Mouse (Mus musculus) heart, embryonic 13.5 days (tissue): ENCODE data around the gene Hs3st1. TPM values are rescaled to one million over a fixed set of nuclear protein-coding genes. Genes with fewer than 3 reads are reported as not detected.
A peak's percentile ranks its signal among the peaks of the same experiment; 100 is the strongest.

Source experiments
- ATAC-seq: fragments of 200-750 bp; cut with Nextera tagmentation; 2 replicates; pipeline ENCODE4 v1.8.0; 2017; ENCODE audit warnings: moderate TSS enrichment; ENCODE audit not compliant: insufficient number of reproducible peaks, low FRiP score, low TSS enrichment; ENCODE audit errors: extremely low read depth
- H3K27ac ChIP-seq: fragments of 300-500 bp; sonication (generic); replicated peaks from 2 replicates; pipeline ENCODE4 v1.5.1; 2015; ENCODE audit warnings: moderate library complexity, mild to moderate bottlenecking, inconsistent platforms
- H3K27me3 ChIP-seq: fragments of 300-500 bp; sonication (generic); replicated peaks from 2 replicates; pipeline ENCODE4 v1.6.1; 2015; ENCODE audit warnings: mild to moderate bottlenecking, inconsistent platforms
- H3K36me3 ChIP-seq: fragments of 300-500 bp; sonication (generic); 2 replicates; pipeline ENCODE4 v1.6.1; 2015; ENCODE audit warnings: mild to moderate bottlenecking, inconsistent platforms
- H3K4me1 ChIP-seq: fragments of 300-500 bp; sonication (generic); 2 replicates; pipeline ENCODE4 v1.6.1; 2015; ENCODE audit warnings: inconsistent platforms
- H3K4me2 ChIP-seq: fragments of 300-500 bp; sonication (generic); 2 replicates; pipeline ENCODE4 v1.6.1; 2015; ENCODE audit warnings: inconsistent platforms, mild to moderate bottlenecking, moderate library complexity
- H3K4me3 ChIP-seq: fragments of 300-500 bp; sonication (generic); 2 replicates; pipeline ENCODE4 v1.5.1; 2015; ENCODE audit warnings: moderate library complexity, mild to moderate bottlenecking, inconsistent platforms
- H3K9ac ChIP-seq: fragments of 300-500 bp; sonication (generic); 2 replicates; pipeline ENCODE4 v1.6.1; 2015; ENCODE audit warnings: inconsistent platforms, mild to moderate bottlenecking, moderate library complexity
- H3K9me3 ChIP-seq: fragments of 300-500 bp; sonication (generic); 2 replicates; pipeline ENCODE4 v1.6.1; 2016; ENCODE audit warnings: inconsistent platforms
- WGBS: fragments of 180-500 bp; shearing (Covaris S2); methylation state at CpG from one replicate; pipeline ENCODE4 v1.1.7; 2015; ENCODE audit warnings: mixed read lengths; 5-methylcytosine and 5-hydroxymethylcytosine counted together
- polyA plus RNA-seq: library from polyadenylated mRNA; unstranded; fragments of >200 nt; fragmentation: Nextera tagmentation; extraction: Ambion mirVana; gene quantifications from 2 replicates; pipeline ENCODE4 v1.2.1, GENCODE M21; 2015

Gene Hs3st1
- polyA plus RNA-seq, 1 experiment from 2014 or later = 7.5 TPM

DNA sequence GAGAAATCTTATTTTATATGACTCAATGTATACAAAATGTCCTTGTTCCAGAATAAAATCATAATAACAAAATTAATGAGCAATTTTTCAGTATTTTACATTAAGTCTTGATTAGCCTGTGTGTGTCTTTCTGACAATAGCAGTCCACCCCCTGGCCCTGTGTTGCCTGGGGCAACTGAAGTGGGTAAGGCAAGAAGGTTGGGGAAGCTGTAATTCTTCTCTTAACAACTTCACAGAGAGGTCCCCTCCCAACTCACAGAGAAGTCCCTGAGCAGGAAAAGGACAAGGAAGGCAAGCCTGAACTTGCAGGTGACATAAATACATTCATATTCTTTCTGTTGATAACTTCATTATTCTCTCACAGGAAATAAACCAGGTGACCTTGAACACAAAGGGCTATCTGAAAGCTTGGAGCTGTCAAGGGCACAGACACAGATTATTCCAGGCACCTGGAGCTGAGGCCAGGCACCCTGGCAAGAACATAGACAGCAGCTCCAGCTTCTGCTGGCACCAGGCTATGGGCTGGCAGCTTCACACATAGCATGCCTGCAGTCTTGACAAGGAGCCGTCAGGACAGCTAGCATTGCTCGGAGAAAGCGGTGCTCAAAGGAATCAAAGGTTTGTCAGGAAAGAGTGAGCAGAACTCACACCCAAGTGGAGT, 134.9 kb downstream of the Hs3st1 start:
- Histone ChIP-seq H3K4me3 (no peak overlapping the region), H3K27ac (peak overlapping the region; percentile 39; the same call in 1 of the 2 replicates), H3K27me3 (no peaks in the 10 kb centered on the region), H3K9me3 (no peaks in the 10 kb centered on the region), H3K4me2 (no peak overlapping the region), H3K36me3 (no peaks in the 10 kb centered on the region), H3K4me1 (peaks cover 25% of the 10 kb centered on the region), H3K9ac (no peak overlapping the region)
- 42% methylated on average over 3 of the region's 3 CpGs for WGBS
- no peak for ATAC-seq

DNA sequence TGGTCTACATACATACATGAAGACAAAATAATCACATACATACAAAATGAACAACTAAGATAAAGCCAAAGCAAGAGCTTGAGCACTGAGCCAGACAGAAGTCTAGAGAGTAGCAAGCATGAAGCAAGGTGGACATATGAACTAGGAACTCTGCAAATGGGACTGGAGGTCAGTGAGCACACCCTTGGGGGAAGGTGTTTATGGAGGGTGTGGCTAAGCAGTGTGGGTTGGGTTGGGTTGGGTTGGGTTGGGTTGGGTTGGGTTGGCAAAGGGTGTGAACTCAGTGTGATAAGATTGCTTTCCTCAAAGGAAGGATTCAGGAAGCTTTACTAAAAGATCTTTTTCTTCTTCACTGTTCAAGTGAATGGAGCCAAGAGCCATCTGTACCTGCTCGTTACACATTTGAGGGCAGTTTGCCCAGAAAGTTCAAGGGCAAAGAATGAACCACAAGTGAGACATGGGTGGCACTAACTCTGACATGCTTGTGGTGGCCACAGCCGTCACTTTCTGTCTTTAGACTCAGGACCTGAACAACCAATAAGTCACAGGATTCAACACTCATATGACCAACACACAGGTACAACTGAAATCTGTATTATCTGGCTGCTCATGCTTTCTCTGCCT, 137.8 kb downstream of the Hs3st1 start:
- Histone ChIP-seq H3K27me3 (no peaks in the 10 kb centered on the region), H3K36me3 (peaks cover 9% of the 10 kb centered on the region; the same call in 1 of the 2 replicates), H3K4me2 (no peak overlapping the region), H3K4me1 (peaks cover 8% of the 10 kb centered on the region), H3K9ac (no peak overlapping the region), H3K4me3 (no peak overlapping the region), H3K9me3 (no peaks in the 10 kb centered on the region), H3K27ac (no peak overlapping the region)
- WGBS = 74% methylated on average over 2 of the region's 2 CpGs
- ATAC-seq = no peak

DNA sequence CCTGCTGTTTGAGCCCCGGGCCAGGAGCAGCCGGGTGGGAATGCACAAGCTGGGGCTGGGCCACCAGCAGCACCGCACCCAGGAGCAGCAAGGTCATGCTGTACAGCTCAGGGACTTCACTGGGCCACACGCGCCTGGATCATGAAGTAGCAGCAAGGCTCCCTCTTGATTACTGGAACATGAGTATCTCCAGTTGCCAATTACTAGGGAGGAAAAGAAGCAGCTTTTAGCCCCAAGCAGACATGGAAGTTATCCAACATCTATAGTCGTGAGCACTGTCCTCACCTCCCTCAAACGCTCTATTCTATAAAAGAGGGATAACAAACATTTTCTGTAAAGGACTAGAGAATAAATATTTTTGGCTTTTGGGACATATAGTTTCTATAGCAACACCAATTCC, 140.1 kb downstream of the Hs3st1 start:
- Histone ChIP-seq H3K36me3 (peaks cover 9% of the 10 kb centered on the region; the same call in 1 of the 2 replicates), H3K4me3 (no peak overlapping the region), H3K4me1 (peaks cover 1% of the 10 kb centered on the region), H3K9ac (no peak overlapping the region), H3K27ac (no peak overlapping the region), H3K4me2 (no peak overlapping the region), H3K9me3 (no peaks in the 10 kb centered on the region), H3K27me3 (no peaks in the 10 kb centered on the region)
- no peak for ATAC-seq
- 81% methylated on average over 7 of the region's 7 CpGs for WGBS

DNA sequence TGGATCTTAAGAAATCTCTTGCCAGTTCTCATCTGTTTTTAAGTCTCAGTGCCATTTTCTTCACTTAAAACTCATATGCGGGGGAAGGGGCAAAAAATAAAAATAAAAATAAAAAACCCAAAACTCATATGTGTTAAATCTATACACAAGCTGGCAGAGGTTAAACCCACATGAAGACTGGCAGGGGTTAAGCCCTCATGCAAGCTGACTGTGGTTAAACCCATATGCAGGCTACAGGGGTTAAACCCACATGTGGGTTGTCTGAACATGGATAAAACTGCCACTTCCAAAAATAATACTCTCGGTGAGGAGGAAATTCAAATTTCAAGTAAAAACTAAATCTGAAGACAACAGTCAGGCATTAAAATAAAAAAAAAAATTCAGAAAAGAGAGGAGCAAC, 141.7 kb downstream of the Hs3st1 start:
- Histone ChIP-seq H3K9ac (no peak overlapping the region), H3K4me2 (no peak overlapping the region), H3K27ac (no peak overlapping the region), H3K4me3 (no peak overlapping the region), H3K9me3 (no peaks in the 10 kb centered on the region), H3K27me3 (no peaks in the 10 kb centered on the region), H3K4me1 (no peaks in the 10 kb centered on the region), H3K36me3 (peaks cover 9% of the 10 kb centered on the region; the same call in 1 of the 2 replicates)
- no peak for ATAC-seq
- WGBS = 71% methylated on average over 2 of the region's 2 CpGs

DNA sequence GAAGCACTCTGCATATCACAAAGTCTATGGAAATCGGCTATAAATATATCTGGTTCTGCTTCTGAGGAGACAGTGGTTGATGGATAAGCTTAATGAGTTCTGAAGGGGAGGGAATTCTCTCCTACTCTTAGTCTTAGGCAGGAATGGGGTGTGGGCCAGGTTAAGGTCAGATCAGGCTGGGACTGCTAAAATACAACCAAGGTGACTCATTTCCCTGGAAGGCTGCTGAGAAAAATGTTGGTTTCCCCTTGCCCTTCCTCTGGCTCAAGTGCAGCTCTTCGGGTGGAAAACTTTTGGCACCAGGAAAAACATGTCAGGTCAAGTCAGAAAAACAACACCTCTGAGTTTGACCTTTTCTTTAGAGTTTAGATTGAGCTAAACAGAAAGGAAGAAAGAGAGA, 143.0 kb downstream of the Hs3st1 start:
- 44% methylated on average over 2 of the region's 2 CpGs for WGBS
- H3K9ac ChIP-seq = no peak overlapping the region

DNA sequence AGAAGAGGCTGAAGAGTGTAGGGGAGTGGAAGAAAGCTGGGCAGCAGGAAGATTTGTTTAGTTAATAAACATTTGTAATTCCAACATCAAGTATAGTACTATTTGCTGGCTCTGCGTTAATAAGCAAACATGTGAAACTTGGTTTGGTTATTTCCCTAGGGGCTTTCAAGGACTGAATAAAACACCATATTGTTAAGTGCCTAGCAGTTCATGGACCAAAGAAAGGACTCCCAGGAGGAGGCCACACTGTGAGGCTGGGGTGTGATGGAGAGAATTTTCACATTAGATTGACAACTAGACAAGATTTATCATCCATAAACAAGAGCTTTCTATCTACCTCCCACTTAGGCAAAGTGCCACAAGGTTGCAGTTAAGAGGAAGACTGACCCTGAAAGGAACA, 147.0 kb downstream of the Hs3st1 start:
- no peak overlapping the region for H3K9ac ChIP-seq
- 78% methylated on average over 1 of the region's 1 CpGs for WGBS

More for the DNA sequence above, 143.0 kb downstream of the Hs3st1 start:
- no peak overlapping the region for H3K27ac ChIP-seq
- no peaks in the 10 kb centered on the region for H3K4me1 ChIP-seq
- H3K27me3 ChIP-seq = no peaks in the 10 kb centered on the region
- H3K4me3 ChIP-seq = no peak overlapping the region
- H3K36me3 ChIP-seq = peaks cover 9% of the 10 kb centered on the region; the same call in 1 of the 2 replicates
- no peak for ATAC-seq
- no peak overlapping the region for H3K4me2 ChIP-seq
- H3K9me3 ChIP-seq = no peaks in the 10 kb centered on the region

DNA sequence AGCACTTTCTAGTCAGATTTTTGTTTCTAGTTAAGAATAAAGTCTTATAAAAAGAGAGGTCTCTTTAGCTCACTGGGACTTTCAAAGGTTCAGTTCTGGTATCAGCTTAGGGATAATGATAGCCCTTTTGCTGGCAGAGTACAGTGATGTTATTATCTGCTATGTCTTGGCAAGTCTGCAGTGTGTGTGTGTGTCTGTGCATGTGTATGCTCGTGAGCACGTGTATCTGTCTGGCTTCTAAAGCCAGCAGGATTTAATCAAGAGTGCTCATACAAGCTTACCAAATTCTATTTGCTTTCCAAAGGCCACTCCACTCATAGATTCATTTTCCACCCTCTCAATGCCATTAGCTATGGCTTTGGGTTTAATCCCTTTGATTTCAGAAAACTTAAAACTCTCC, 160.5 kb downstream of the Hs3st1 start:
- Histone ChIP-seq H3K9ac (no peak overlapping the region), H3K4me2 (no peak overlapping the region), H3K9me3 (no peaks in the 10 kb centered on the region), H3K4me3 (no peak overlapping the region), H3K27ac (no peak overlapping the region), H3K27me3 (no peaks in the 10 kb centered on the region), H3K36me3 (no peaks in the 10 kb centered on the region), H3K4me1 (no peaks in the 10 kb centered on the region)
- ATAC-seq = no peak
- WGBS = 57% methylated on average over 2 of the region's 2 CpGs

More for the DNA sequence above, 147.0 kb downstream of the Hs3st1 start:
- Histone ChIP-seq H3K9me3 (no peaks in the 10 kb centered on the region), H3K4me3 (no peak overlapping the region), H3K4me2 (no peak overlapping the region), H3K4me1 (no peaks in the 10 kb centered on the region), H3K27ac (no peak overlapping the region), H3K27me3 (no peaks in the 10 kb centered on the region), H3K36me3 (no peaks in the 10 kb centered on the region)
- no peak for ATAC-seq
